Mouse (Mus musculus) macrophage (primary cell): ENCODE results near the gene Als2. TPM values are rescaled to one million over a fixed set of nuclear protein-coding genes. Genes with fewer than 3 reads are reported as not detected.

Experiments
- H3K27ac ChIP-seq: fragments of 350-480 bp; formaldehyde crosslinking; 2 replicates; pipeline ENCODE4 v1.9.0; 2021
- H3K36me3 ChIP-seq: fragments of 350-480 bp; formaldehyde crosslinking; 2 replicates; pipeline ENCODE4 v1.9.0; 2021; ENCODE audit errors: inconsistent target
- H3K4me3 ChIP-seq: fragments of 350-480 bp; formaldehyde crosslinking; 2 replicates; pipeline ENCODE4 v1.9.0; 2021; ENCODE audit errors: inconsistent target
- H3K79me2 ChIP-seq: fragments of 350-480 bp; formaldehyde crosslinking; 2 replicates; pipeline ENCODE4 v1.9.0; 2021; ENCODE audit errors: inconsistent target
- WGBS: methylation state at CpG from one replicate; pipeline ENCODE4 v1.1.7; 2026; ENCODE audit warnings: inconsistent platforms; ENCODE audit not compliant: missing documents; 5-methylcytosine and 5-hydroxymethylcytosine counted together
- polyA plus RNA-seq: library from polyadenylated mRNA; stranded (reverse); fragments of 250-400 nt; gene quantifications from 3 replicates; pipeline ENCODE4 v1.2.4, GENCODE M21; 2018; ENCODE audit warnings: inconsistent platforms

Als2 gene
- polyA plus RNA-seq, 1 experiment from 2014 or later, result 14.3 TPM

DNA sequence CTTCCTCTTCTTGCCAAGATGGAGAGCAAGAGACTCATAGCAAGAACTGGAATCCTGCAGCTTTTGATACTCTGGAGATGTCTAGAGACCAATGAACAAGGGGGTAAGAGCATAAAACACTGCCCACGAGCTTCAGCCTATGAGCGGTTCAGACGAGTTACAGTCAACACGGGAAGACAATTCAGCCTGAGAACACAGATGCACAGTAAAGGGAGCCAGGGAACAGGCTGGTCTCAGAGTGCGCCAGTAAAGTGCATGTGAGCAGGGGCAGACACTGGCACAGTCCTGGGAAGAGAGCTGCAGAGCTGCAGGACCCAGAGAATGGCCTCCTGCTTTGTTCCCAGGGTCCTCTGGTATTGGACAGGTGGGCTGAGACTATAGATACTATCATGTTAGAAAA, 49.2 kb downstream of the Als2 start:
- Histone ChIP-seq H3K27ac (no peak overlapping the region), H3K36me3 (peaks cover 32% of the 10 kb centered on the region; the same call in 1 of the 2 replicates), H3K4me3 (no peak overlapping the region), H3K79me2 (no peaks in the 10 kb centered on the region)
- 94% methylated on average over 5 of the region's 5 CpGs for WGBS

DNA sequence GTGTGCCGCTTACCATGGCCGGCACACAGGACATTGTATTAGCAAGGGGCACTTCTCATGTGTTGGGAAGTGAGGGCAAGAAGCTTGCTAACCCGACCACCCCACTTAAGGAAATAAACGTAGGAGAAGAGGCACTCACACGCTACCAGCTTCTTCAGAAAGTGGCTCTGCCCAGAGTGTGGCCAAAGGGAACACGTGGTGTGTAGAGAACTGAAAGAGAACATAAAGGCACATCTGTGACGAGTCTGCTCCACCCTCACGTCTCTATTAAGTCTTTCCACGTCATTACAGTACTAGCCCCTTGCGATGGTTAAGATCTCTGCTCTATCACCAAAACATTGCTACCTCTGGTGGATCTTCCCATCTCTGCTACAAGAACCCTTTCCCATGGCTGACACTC, 50.7 kb downstream of the Als2 start:
- no peak overlapping the region for H3K4me3 ChIP-seq
- no peak overlapping the region for H3K27ac ChIP-seq
- WGBS, result 94% methylated on average over 10 of the region's 10 CpGs

GRCm38 (mm10) chr1:59185410-59185809, 51.6 kb downstream of the Als2 start:
- H3K79me2 ChIP-seq, result no peaks in the 10 kb centered on the region
- H3K4me3 ChIP-seq, result no peak overlapping the region
- H3K27ac ChIP-seq, result no peak overlapping the region
- H3K36me3 ChIP-seq, result peaks cover 26% of the 10 kb centered on the region; the same call in 1 of the 2 replicates
- 96% methylated on average over 6 of the region's 9 CpGs for WGBS

More for the DNA sequence above, 50.7 kb downstream of the Als2 start:
- Histone ChIP-seq H3K36me3 (peaks cover 35% of the 10 kb centered on the region; the same call in 1 of the 2 replicates), H3K79me2 (no peaks in the 10 kb centered on the region)

DNA sequence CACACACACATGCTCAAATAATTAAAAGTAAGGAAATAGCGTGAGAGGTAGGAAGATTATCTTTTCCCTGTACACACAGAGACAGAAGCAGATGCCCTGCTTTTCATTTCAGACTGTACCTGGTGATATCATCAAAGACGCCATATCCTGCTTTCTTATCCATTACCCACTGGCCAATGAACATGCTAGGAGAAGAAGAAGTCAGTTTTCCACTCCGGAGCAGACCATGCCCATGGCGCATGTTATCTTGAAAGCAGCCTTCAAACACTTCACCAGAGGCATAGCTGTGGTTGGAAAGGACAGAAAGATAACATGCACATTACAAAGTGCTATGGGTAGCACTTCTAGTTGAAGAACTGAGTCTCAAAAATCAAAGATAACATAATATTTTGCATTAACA, 54.0 kb downstream of the Als2 start:
- Histone ChIP-seq H3K79me2 (no peaks in the 10 kb centered on the region), H3K4me3 (no peak overlapping the region), H3K27ac (no peak overlapping the region), H3K36me3 (peaks cover 42% of the 10 kb centered on the region)
- WGBS, result 91% methylated on average over 4 of the region's 4 CpGs

GRCm38 (mm10) chr1:59182373-59182772, 54.7 kb downstream of the Als2 start:
- no peak overlapping the region for H3K4me3 ChIP-seq
- peaks cover 49% of the 10 kb centered on the region for H3K36me3 ChIP-seq
- H3K79me2 ChIP-seq, result no peaks in the 10 kb centered on the region
- no peak overlapping the region for H3K27ac ChIP-seq
- WGBS, result 90% methylated on average over 2 of the region's 2 CpGs

GRCm38 (mm10) chr1:59180003-59180402, 57.0 kb downstream of the Als2 start:
- WGBS, result 64% methylated on average over 3 of the region's 3 CpGs
- no peak overlapping the region for H3K4me3 ChIP-seq
- no peak overlapping the region for H3K27ac ChIP-seq
- H3K79me2 ChIP-seq, result no peaks in the 10 kb centered on the region
- H3K36me3 ChIP-seq, result peaks cover 43% of the 10 kb centered on the region

- Histone ChIP-seq H3K36me3 (peaks cover 36% of the 10 kb centered on the region), H3K79me2 (no peaks in the 10 kb centered on the region), H3K27ac (no peak overlapping the region), H3K4me3 (no peak overlapping the region)
- WGBS, result 96% methylated on average over 10 of the region's 10 CpGs
Measured at GRCm38 (mm10) chr1:59178401-59178800, 58.6 kb downstream of the Als2 start.

- Histone ChIP-seq H3K79me2 (no peaks in the 10 kb centered on the region), H3K36me3 (peaks cover 30% of the 10 kb centered on the region), H3K4me3 (no peak overlapping the region), H3K27ac (no peak overlapping the region)
- 73% methylated on average over 10 of the region's 10 CpGs for WGBS
Measured at GRCm38 (mm10) chr1:59174514-59175373, 62.3 kb downstream of the Als2 start.

DNA sequence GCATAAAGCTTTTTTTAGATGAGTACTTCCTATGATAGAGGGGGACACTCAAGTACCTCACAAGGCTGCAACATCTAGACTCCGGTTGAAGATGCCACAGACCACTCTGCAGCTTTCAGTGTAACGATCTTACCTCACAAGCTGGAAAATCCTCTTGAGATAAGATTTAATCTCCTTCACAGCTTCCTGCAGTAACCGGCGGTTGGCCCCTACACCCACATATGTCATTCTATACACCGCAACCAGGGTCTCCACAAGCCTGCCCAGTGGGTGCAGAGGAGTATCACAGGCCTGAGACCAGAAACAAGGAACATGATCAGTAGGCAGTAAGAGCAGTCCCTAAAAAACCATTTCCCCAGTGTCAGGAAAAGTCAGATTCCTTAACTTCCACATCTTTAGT, 64.0 kb downstream of the Als2 start:
- Histone ChIP-seq H3K4me3 (no peak overlapping the region), H3K79me2 (no peaks in the 10 kb centered on the region), H3K27ac (no peak overlapping the region), H3K36me3 (peaks cover 24% of the 10 kb centered on the region)
- WGBS, result 36% methylated on average over 5 of the region's 5 CpGs

GRCm38 (mm10) chr1:59171875-59172274, 65.2 kb downstream of the Als2 start:
- H3K27ac ChIP-seq, result no peak overlapping the region
- H3K36me3 ChIP-seq, result peaks cover 29% of the 10 kb centered on the region
- no peaks in the 10 kb centered on the region for H3K79me2 ChIP-seq
- no peak overlapping the region for H3K4me3 ChIP-seq
- WGBS, result 36% methylated on average over 5 of the region's 5 CpGs

- Histone ChIP-seq H3K79me2 (no peaks in the 10 kb centered on the region), H3K36me3 (peaks cover 36% of the 10 kb centered on the region), H3K27ac (no peak overlapping the region), H3K4me3 (no peak overlapping the region)
- WGBS, result 70% methylated on average over 8 of the region's 8 CpGs
Measured at GRCm38 (mm10) chr1:59170290-59170689, 66.7 kb downstream of the Als2 start.

DNA sequence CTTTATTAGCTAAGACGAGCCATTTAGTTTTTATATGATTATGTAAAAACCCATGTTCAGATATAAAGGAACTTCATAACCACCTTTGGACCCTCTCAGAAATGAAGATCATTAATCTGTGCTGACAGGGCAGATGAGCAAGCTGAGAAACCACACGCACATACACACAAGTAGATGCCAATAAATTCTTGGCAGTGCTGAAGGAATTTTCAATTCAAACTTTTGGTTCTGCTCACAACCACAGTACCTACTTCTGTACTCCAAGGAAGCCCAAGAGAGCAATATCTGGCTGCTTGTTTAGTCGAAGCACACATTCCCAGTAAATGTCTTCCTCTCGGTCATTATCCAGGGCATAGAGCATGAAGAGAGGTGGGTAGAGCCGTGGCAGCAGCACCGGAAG, 67.4 kb downstream of the Als2 start:
- 94% methylated on average over 6 of the region's 6 CpGs for WGBS
- H3K27ac ChIP-seq, result no peak overlapping the region
- H3K36me3 ChIP-seq, result peaks cover 36% of the 10 kb centered on the region
- no peaks in the 10 kb centered on the region for H3K79me2 ChIP-seq
- no peak overlapping the region for H3K4me3 ChIP-seq

DNA sequence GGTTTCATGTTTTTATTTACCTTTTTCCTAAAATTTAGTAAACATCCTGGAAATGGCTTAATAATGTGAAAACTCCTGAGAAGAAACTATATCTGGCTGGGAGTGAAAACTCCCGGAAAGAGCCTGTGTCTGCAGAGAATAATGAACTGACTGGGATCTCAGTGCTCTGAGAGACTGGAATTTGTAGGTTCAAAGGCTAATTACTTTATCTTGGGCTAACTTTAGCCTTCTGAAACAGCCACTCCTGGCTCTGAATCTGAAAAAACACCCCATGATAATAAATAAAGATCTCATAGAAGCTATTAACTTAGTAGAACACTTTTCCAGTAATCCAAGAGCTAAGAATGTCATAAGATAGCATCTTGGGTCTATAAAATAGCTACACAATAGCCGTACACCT, 68.5 kb downstream of the Als2 start:
- Histone ChIP-seq H3K79me2 (no peaks in the 10 kb centered on the region), H3K27ac (no peak overlapping the region), H3K4me3 (no peak overlapping the region), H3K36me3 (peaks cover 38% of the 10 kb centered on the region)
- 97% methylated on average over 2 of the region's 2 CpGs for WGBS

- Histone ChIP-seq H3K27ac (no peak overlapping the region), H3K36me3 (peaks cover 42% of the 10 kb centered on the region), H3K79me2 (no peaks in the 10 kb centered on the region), H3K4me3 (no peak overlapping the region)
- WGBS, result 93% methylated on average over 4 of the region's 4 CpGs
Measured at GRCm38 (mm10) chr1:59167654-59168425, 69.2 kb downstream of the Als2 start.
